Mouse (Mus musculus): ENCODE data around the gene Snrk. TPM values are rescaled to one million over a fixed set of nuclear protein-coding genes. Genes with fewer than 3 reads are reported as not detected.

The Snrk gene
- polyA plus RNA-seq, 1 experiment, result 20.3 TPM

DNA sequence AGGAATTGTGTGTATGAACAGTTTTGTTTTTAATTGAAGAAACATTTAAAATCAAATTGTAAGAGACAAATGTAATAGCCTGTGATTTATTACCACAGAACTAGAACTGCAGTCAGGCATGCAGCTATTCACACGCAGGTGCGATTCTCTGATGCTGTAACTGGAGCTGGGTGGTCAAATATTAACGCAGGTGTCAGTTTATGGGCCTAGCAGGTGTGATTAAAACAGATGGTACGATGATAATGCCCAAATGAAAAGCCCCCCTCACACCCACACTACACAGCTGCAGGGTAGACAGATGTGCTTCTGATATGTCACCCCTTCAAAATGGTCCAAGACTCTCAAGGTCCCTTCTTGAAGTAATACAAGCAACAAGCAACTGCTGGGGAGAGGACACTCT is 15.9 kb upstream of the Snrk start:
- TF ChIP-seq EP300 (IDR thresholded peaks at IDR 0.05; ENCODE audit: insufficient read depth, low read depth, low read length) (no peak), POLR2A (IDR thresholded peaks at IDR 0.05; ENCODE audit: insufficient read depth, low read length) (no peak), CTCF (IDR thresholded peaks at IDR 0.05; ENCODE audit: low read depth, low read length) (no peak)
- H3K4me1 ChIP-seq (ENCODE audit: control insufficient read depth, insufficient read depth, low read length), result no peaks in the 10 kb centered on the region

DNA sequence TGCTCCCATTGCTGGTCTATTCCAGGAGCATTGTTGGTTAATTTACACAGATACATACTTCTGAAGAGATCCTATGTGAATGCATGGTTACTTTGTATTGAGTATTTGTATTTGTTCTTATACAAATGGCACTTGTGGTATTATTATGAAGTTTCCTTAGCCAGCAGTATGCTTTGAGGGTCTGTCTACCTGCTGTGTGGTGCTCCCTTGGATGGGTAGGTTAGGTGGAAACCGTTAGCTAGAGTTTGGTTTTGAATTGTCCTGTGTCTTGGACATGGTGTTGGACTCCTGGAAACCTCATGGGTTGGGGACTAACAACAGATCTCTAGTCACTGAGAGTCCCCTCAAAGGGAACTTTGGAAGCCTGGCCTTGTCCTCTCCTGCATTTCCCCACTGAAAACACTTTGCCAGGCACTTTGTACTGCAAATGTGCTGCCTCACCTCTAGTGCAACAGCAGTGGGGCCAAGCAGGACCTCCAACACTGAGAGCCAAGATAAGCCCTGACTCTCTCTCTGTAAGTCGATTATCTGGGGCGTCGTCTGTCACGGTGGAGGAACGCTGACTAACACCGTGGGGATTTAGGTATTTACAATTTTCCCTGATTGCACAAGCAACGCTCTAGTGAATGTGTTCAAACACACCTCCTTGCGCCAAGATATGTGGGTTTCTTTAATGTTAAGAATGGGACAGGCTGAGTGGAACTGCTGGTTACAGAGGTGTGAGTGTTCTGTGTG is 13.3 kb upstream of the Snrk start:
- Histone ChIP-seq H3K4me1 (ENCODE audit: control insufficient read depth, insufficient read depth, low read length) (no peaks in the 10 kb centered on the region), H3K4me3 (ENCODE audit: low read depth, low read length) (no peak overlapping the region), H3K9ac (ENCODE audit: low read depth, poor library complexity, severe bottlenecking) (no peak overlapping the region), H3K27ac (ENCODE audit: insufficient read depth, low read length) (no peak overlapping the region), H3K27me3 (ENCODE audit: control insufficient read depth, insufficient read depth, low read length, poor library complexity, severe bottlenecking) (no peaks in the 10 kb centered on the region), H3K9me3 (replicated peaks; ENCODE audit: control insufficient read depth, insufficient read depth, low read length, poor library complexity, severe bottlenecking) (no peaks in the 10 kb centered on the region), H3K36me3 (ENCODE audit: control insufficient read depth, insufficient read depth, low read length, poor library complexity, severe bottlenecking) (no peaks in the 10 kb centered on the region)
- TF ChIP-seq POLR2A (IDR thresholded peaks at IDR 0.05; ENCODE audit: insufficient read depth, low read length) (no peak), EP300 (IDR thresholded peaks at IDR 0.05; ENCODE audit: insufficient read depth, low read depth, low read length) (no peak), CTCF (IDR thresholded peaks at IDR 0.05; ENCODE audit: low read depth, low read length) (no peak)

More for the DNA sequence above, 15.9 kb upstream of the Snrk start:
- H3K9me3 ChIP-seq (replicated peaks; ENCODE audit: control insufficient read depth, insufficient read depth, low read length, poor library complexity, severe bottlenecking), result no peaks in the 10 kb centered on the region
- H3K27me3 ChIP-seq (ENCODE audit: control insufficient read depth, insufficient read depth, low read length, poor library complexity, severe bottlenecking), result no peaks in the 10 kb centered on the region
- no peak overlapping the region for H3K4me3 ChIP-seq (ENCODE audit: low read depth, low read length)
- H3K27ac ChIP-seq (ENCODE audit: insufficient read depth, low read length), result no peak overlapping the region
- no peak overlapping the region for H3K9ac ChIP-seq (ENCODE audit: low read depth, poor library complexity, severe bottlenecking)
- no peaks in the 10 kb centered on the region for H3K36me3 ChIP-seq (ENCODE audit: control insufficient read depth, insufficient read depth, low read length, poor library complexity, severe bottlenecking)

DNA sequence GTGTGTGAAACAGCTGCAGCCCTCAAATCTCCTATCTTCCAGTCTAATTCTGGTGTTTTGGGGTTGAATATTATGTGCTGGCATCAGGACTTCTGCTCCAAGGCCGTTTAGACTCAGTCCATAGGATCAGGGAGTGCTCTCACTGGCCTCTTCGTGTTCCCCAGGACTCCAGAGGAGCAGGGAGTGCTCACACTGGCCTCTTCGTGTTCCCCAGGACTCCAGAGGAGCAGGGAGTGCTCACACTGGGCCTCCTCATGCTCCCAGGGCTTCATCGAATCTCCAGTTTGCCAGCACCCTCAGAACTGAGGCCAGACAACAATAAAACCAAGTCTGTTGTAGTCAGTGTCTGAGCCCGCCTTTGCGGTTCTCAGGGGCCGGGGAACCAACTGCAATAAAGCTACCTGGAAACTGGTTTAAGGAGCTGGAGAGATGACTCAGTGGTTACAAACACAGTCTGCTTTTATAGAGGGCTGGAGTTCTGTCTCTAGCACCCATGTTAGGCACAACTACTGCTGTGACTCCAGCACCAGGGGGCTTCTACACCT is 12.7 kb upstream of the Snrk start:
- TF ChIP-seq POLR2A (IDR thresholded peaks at IDR 0.05; ENCODE audit: insufficient read depth, low read length) (no peak), CTCF (IDR thresholded peaks at IDR 0.05; ENCODE audit: low read depth, low read length) (no peak), EP300 (IDR thresholded peaks at IDR 0.05; ENCODE audit: insufficient read depth, low read depth, low read length) (no peak)
- Histone ChIP-seq H3K4me1 (ENCODE audit: control insufficient read depth, insufficient read depth, low read length) (no peaks in the 10 kb centered on the region), H3K9ac (ENCODE audit: low read depth, poor library complexity, severe bottlenecking) (no peak overlapping the region)

DNA sequence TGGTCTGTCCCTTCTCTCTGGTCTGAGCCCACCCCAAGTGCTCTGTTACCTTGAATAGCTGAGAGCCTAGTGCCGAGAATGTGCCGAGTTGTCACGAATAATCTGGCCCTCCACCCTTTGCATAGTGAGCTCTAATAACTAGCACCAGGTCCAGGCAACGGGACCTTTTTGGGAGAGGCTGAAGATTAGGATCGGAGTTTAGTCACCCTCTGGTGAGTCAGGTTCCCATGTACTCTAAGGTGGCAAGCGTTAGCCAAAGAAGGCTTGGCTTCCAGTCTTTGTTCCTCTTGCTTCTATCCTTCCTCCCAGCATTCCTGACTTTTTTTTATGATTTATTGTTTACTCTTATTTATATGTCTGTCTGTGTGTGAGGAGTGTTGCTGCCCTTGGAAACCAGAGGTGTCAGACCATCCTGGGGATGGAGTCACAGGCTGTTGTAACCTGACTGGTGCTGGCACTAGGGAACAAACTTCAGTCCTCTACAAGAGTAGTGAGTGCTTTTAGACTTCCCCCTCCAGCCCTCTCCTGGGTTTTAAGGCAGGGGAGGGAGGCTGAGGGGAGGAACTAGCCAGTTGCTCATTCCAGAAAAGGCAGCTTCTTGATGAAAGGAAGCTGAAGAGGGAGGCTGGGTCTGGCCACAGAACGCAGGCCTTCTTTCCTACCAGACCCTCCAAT is 9.2 kb upstream of the Snrk start:
- no peak for TF ChIP-seq CTCF (IDR thresholded peaks at IDR 0.05; ENCODE audit: low read depth, low read length)
- TF ChIP-seq POLR2A (IDR thresholded peaks at IDR 0.05; ENCODE audit: insufficient read depth, low read length), result no peak
- no peak for TF ChIP-seq EP300 (IDR thresholded peaks at IDR 0.05; ENCODE audit: insufficient read depth, low read depth, low read length)
- Histone ChIP-seq H3K9ac (ENCODE audit: low read depth, poor library complexity, severe bottlenecking) (no peak overlapping the region), H3K9me3 (replicated peaks; ENCODE audit: control insufficient read depth, insufficient read depth, low read length, poor library complexity, severe bottlenecking) (no peaks in the 10 kb centered on the region), H3K4me3 (ENCODE audit: low read depth, low read length) (no peak overlapping the region), H3K4me1 (ENCODE audit: control insufficient read depth, insufficient read depth, low read length) (no peaks in the 10 kb centered on the region), H3K27ac (ENCODE audit: insufficient read depth, low read length) (no peak overlapping the region), H3K36me3 (ENCODE audit: control insufficient read depth, insufficient read depth, low read length, poor library complexity, severe bottlenecking) (no peaks in the 10 kb centered on the region), H3K27me3 (ENCODE audit: control insufficient read depth, insufficient read depth, low read length, poor library complexity, severe bottlenecking) (no peaks in the 10 kb centered on the region)

More for the DNA sequence above, 12.7 kb upstream of the Snrk start:
- Histone ChIP-seq H3K27me3 (ENCODE audit: control insufficient read depth, insufficient read depth, low read length, poor library complexity, severe bottlenecking) (no peaks in the 10 kb centered on the region), H3K27ac (ENCODE audit: insufficient read depth, low read length) (no peak overlapping the region), H3K36me3 (ENCODE audit: control insufficient read depth, insufficient read depth, low read length, poor library complexity, severe bottlenecking) (no peaks in the 10 kb centered on the region), H3K9me3 (replicated peaks; ENCODE audit: control insufficient read depth, insufficient read depth, low read length, poor library complexity, severe bottlenecking) (no peaks in the 10 kb centered on the region), H3K4me3 (ENCODE audit: low read depth, low read length) (no peak overlapping the region)

DNA sequence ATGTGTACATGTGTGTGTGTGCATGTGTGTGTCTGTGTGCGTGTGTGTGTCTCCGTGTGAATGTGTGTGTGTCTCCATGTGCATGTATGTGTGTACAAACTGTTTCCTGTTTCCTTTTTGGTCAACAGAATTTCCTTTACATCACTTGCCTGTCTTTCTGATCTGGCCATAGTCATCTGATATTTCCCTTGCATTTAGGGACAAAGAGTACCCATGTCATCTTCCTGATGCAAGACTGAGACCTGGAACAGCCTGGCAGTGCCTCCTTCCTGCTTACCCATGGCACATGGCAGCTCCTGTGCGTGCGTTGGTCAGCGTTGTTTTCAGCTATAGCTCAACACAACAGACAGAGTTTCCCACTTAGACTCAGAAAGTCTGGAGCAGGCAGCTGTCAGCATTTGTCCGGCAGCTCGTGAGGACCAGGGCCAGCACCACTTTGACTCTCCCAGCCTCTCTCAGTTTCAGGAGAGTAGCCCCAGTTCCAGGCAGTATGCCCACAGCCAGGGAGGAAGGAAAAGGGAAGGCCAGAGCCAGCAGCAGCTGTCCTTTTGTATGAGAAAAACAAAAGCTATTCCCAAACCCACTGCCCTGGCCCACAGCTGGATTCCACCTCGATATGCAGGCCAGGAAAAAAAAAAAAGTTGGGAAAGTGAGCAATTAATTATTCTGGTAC is 7.4 kb upstream of the Snrk start:
- H3K27ac ChIP-seq (ENCODE audit: insufficient read depth, low read length), result no peak overlapping the region
- H3K4me3 ChIP-seq (ENCODE audit: low read depth, low read length), result no peak overlapping the region
- no peaks in the 10 kb centered on the region for H3K9me3 ChIP-seq (replicated peaks; ENCODE audit: control insufficient read depth, insufficient read depth, low read length, poor library complexity, severe bottlenecking)
- H3K9ac ChIP-seq (ENCODE audit: low read depth, poor library complexity, severe bottlenecking), result no peak overlapping the region
- no peaks in the 10 kb centered on the region for H3K36me3 ChIP-seq (ENCODE audit: control insufficient read depth, insufficient read depth, low read length, poor library complexity, severe bottlenecking)
- no peaks in the 10 kb centered on the region for H3K4me1 ChIP-seq (ENCODE audit: control insufficient read depth, insufficient read depth, low read length)
- no peaks in the 10 kb centered on the region for H3K27me3 ChIP-seq (ENCODE audit: control insufficient read depth, insufficient read depth, low read length, poor library complexity, severe bottlenecking)
- TF ChIP-seq POLR2A (IDR thresholded peaks at IDR 0.05; ENCODE audit: insufficient read depth, low read length), result no peak
- TF ChIP-seq CTCF (IDR thresholded peaks at IDR 0.05; ENCODE audit: low read depth, low read length), result no peak
- no peak for TF ChIP-seq EP300 (IDR thresholded peaks at IDR 0.05; ENCODE audit: insufficient read depth, low read depth, low read length)

Data from ES-Bruce4 (cell line).